Mouse (Mus musculus) midbrain, embryonic 12.5 days (tissue): ENCODE measurements at regions not wholly inside any gene's neighbourhood (a gene's known extent, or its start where the extent isn't known, plus 50 kb on each side); places are given as distances from the start of the nearest gene placed in this dataset.

Experiments used
- ATAC-seq: fragments of 200-750 bp; cut with Nextera tagmentation; 2 replicates; pipeline ENCODE4 v1.8.0; 2017; ENCODE audit warnings: low read depth, moderate TSS enrichment, moderate library complexity; ENCODE audit not compliant: low FRiP score
- H3K27ac ChIP-seq: fragments of 300-500 bp; sonication (generic); replicated peaks from 2 replicates; pipeline ENCODE4 v1.5.1; 2016; ENCODE audit warnings: mild to moderate bottlenecking
- H3K27me3 ChIP-seq: fragments of 300-500 bp; sonication (generic); 2 replicates; pipeline ENCODE4 v1.6.1; 2016; ENCODE audit warnings: mild to moderate bottlenecking
- H3K36me3 ChIP-seq: fragments of 300-500 bp; sonication (generic); 2 replicates; pipeline ENCODE4 v1.6.1; 2016
- H3K4me1 ChIP-seq: fragments of 300-500 bp; sonication (generic); 2 replicates; pipeline ENCODE4 v1.6.1; 2016
- H3K4me2 ChIP-seq: fragments of 300-500 bp; sonication (generic); replicated peaks from 2 replicates; pipeline ENCODE4 v1.6.1; 2016; ENCODE audit warnings: mild to moderate bottlenecking, moderate library complexity
- H3K4me3 ChIP-seq: fragments of 300-500 bp; sonication (generic); 2 replicates; pipeline ENCODE4 v1.5.1; 2016; ENCODE audit warnings: mild to moderate bottlenecking
- H3K9ac ChIP-seq: fragments of 300-500 bp; sonication (generic); replicated peaks from 2 replicates; pipeline ENCODE4 v1.6.1; 2016; ENCODE audit warnings: mild to moderate bottlenecking, moderate library complexity
- H3K9me3 ChIP-seq: fragments of 300-500 bp; sonication (generic); 2 replicates; pipeline ENCODE4 v1.6.1; 2016; ENCODE audit warnings: mild to moderate bottlenecking
- WGBS: fragments of 180-500 bp; shearing (Covaris S2); methylation state at CpG from one replicate; pipeline ENCODE4 v1.1.7; 2016; 5-methylcytosine and 5-hydroxymethylcytosine counted together

- no peaks in the 10 kb centered on the region for H3K9me3 ChIP-seq
- H3K27me3 ChIP-seq: no peaks in the 10 kb centered on the region
- no peak for ATAC-seq
- H3K4me3 ChIP-seq: no peak overlapping the region
- no peak overlapping the region for H3K27ac ChIP-seq
- no peak overlapping the region for H3K4me2 ChIP-seq
- H3K36me3 ChIP-seq: no peaks in the 10 kb centered on the region
- H3K4me1 ChIP-seq: no peaks in the 10 kb centered on the region
- 86% methylated on average over 3 of the region's 3 CpGs for WGBS
- no peak overlapping the region for H3K9ac ChIP-seq
These were observed 347.3 kb downstream of the Zfp352 start for GRCm38 (mm10) chr4:90565909-90566308.

GRCm38 (mm10) chr4:90576139-90577082, 357.8 kb downstream of the Zfp352 start:
- no peaks in the 10 kb centered on the region for H3K36me3 ChIP-seq
- 74% methylated on average over 10 of the region's 10 CpGs for WGBS
- no peaks in the 10 kb centered on the region for H3K9me3 ChIP-seq
- H3K4me3 ChIP-seq: no peak overlapping the region
- no peak overlapping the region for H3K9ac ChIP-seq
- no peak overlapping the region for H3K4me2 ChIP-seq
- ATAC-seq: 0 out of 2 replicates have a peak, but pooled peaks have one; percentile 19
- H3K27ac ChIP-seq: no peak overlapping the region
- no peaks in the 10 kb centered on the region for H3K27me3 ChIP-seq
- H3K4me1 ChIP-seq: no peaks in the 10 kb centered on the region

- Histone ChIP-seq H3K27me3 (no peaks in the 10 kb centered on the region), H3K4me1 (no peaks in the 10 kb centered on the region), H3K9me3 (no peaks in the 10 kb centered on the region), H3K36me3 (no peaks in the 10 kb centered on the region), H3K27ac (no peak overlapping the region), H3K9ac (no peak overlapping the region), H3K4me2 (no peak overlapping the region), H3K4me3 (no peak overlapping the region)
- WGBS: 57% methylated on average over 2 of the region's 2 CpGs
- 0 out of 2 replicates have a peak, but pooled peaks have one; percentile 49 for ATAC-seq
These were observed 379.7 kb downstream of the Zfp352 start for GRCm38 (mm10) chr4:90598326-90598725.

- Histone ChIP-seq H3K27me3 (no peaks in the 10 kb centered on the region), H3K9me3 (no peaks in the 10 kb centered on the region), H3K4me3 (no peak overlapping the region), H3K4me2 (no peak overlapping the region), H3K4me1 (no peaks in the 10 kb centered on the region), H3K9ac (no peak overlapping the region), H3K36me3 (no peaks in the 10 kb centered on the region), H3K27ac (no peak overlapping the region)
- no peak for ATAC-seq
- 25% methylated on average over 3 of the region's 3 CpGs for WGBS
These were observed 390.3 kb downstream of the Zfp352 start for GRCm38 (mm10) chr4:90608941-90609340.

GRCm38 (mm10) chr4:90627937-90628336, 409.3 kb downstream of the Zfp352 start:
- no peak overlapping the region for H3K27ac ChIP-seq

GRCm38 (mm10) chr4:90672267-90672945, 453.8 kb downstream of the Zfp352 start:
- Histone ChIP-seq H3K27me3 (no peaks in the 10 kb centered on the region), H3K27ac (no peak overlapping the region), H3K9ac (no peak overlapping the region), H3K4me1 (no peaks in the 10 kb centered on the region), H3K36me3 (no peaks in the 10 kb centered on the region), H3K4me3 (no peak overlapping the region), H3K4me2 (no peak overlapping the region), H3K9me3 (no peaks in the 10 kb centered on the region)
- ATAC-seq: no peak

More at GRCm38 (mm10) chr4:90627937-90628336, 409.3 kb downstream of the Zfp352 start:
- no peak overlapping the region for H3K4me3 ChIP-seq
- 63% methylated on average over 1 of the region's 1 CpGs for WGBS
- no peaks in the 10 kb centered on the region for H3K36me3 ChIP-seq
- no peak overlapping the region for H3K9ac ChIP-seq
- no peaks in the 10 kb centered on the region for H3K27me3 ChIP-seq
- H3K9me3 ChIP-seq: no peaks in the 10 kb centered on the region
- H3K4me1 ChIP-seq: no peaks in the 10 kb centered on the region
- H3K4me2 ChIP-seq: no peak overlapping the region
- no peak for ATAC-seq

GRCm38 (mm10) chr4:90696945-90697344, 478.3 kb downstream of the Zfp352 start:
- 83% methylated on average over 5 of the region's 5 CpGs for WGBS
- H3K4me2 ChIP-seq: no peak overlapping the region
- no peaks in the 10 kb centered on the region for H3K4me1 ChIP-seq
- no peak overlapping the region for H3K4me3 ChIP-seq
- H3K27ac ChIP-seq: no peak overlapping the region
- H3K36me3 ChIP-seq: no peaks in the 10 kb centered on the region
- no peaks in the 10 kb centered on the region for H3K9me3 ChIP-seq
- no peak overlapping the region for H3K9ac ChIP-seq
- ATAC-seq: no peak
- H3K27me3 ChIP-seq: no peaks in the 10 kb centered on the region

GRCm38 (mm10) chr4:90729168-90729567, 510.5 kb downstream of the Zfp352 start:
- Histone ChIP-seq H3K27ac (no peak overlapping the region), H3K4me1 (no peaks in the 10 kb centered on the region), H3K36me3 (no peaks in the 10 kb centered on the region), H3K4me2 (no peak overlapping the region), H3K9ac (no peak overlapping the region), H3K4me3 (no peak overlapping the region), H3K27me3 (no peaks in the 10 kb centered on the region), H3K9me3 (no peaks in the 10 kb centered on the region)
- no peak for ATAC-seq
- 91% methylated on average over 2 of the region's 2 CpGs for WGBS

- no peaks in the 10 kb centered on the region for H3K36me3 ChIP-seq
- ATAC-seq: no peak
- H3K27ac ChIP-seq: no peak overlapping the region
- WGBS: 81% methylated on average over 1 of the region's 1 CpGs
- no peaks in the 10 kb centered on the region for H3K4me1 ChIP-seq
- H3K4me2 ChIP-seq: no peak overlapping the region
- no peak overlapping the region for H3K4me3 ChIP-seq
- H3K27me3 ChIP-seq: no peaks in the 10 kb centered on the region
- H3K9ac ChIP-seq: no peak overlapping the region
- H3K9me3 ChIP-seq: no peaks in the 10 kb centered on the region
These were observed 516.2 kb downstream of the Zfp352 start for GRCm38 (mm10) chr4:90734856-90735255.

- H3K27ac ChIP-seq: no peak overlapping the region
- WGBS: 31% methylated on average over 1 of the region's 1 CpGs
- peak; percentile 57; the same call in 1 of the 2 replicates for ATAC-seq
These were observed 525.5 kb downstream of the Zfp352 start for GRCm38 (mm10) chr4:90744106-90744505.

More at GRCm38 (mm10) chr4:90744106-90744505, 525.5 kb downstream of the Zfp352 start:
- Histone ChIP-seq H3K9me3 (no peaks in the 10 kb centered on the region), H3K4me1 (0 out of 2 replicates have a peak, but pooled peaks cover 3% of the 10 kb centered on the region), H3K4me3 (no peak overlapping the region), H3K4me2 (no peak overlapping the region), H3K36me3 (no peaks in the 10 kb centered on the region), H3K9ac (no peak overlapping the region), H3K27me3 (no peaks in the 10 kb centered on the region)
